In the genomic region with DNA sequence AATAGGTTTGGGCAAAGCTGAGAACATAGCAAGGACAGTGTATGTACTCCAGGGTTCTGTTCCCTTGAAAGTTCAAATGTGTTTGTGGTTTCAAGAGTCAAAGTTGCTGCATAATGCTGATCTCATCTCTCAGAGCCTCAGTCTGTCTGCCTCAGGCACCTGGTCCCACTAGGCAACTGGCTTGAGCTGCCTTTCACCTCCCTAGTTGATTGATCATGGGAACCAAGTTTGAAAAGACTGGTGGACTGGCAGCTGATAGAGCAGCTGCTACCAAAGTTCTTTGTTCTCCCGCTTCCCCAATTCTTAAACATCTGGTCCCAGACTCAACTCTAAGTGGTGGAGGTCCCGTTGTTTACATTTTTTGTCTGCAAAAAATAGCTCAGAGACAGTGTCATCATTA, we compare ENCODE assay signal across 28 mouse cellular contexts. TPM values are rescaled to one million over a fixed set of nuclear protein-coding genes. Genes with fewer than 3 reads are reported as not detected.
"Had no signal": no experiment of that assay in that cellular context is flagged by ENCODE, and none has a peak within 500 bp of the region (broad histone marks: within the 10 kb centered on the region; RNA-seq: fewer than 3 reads in every experiment).

No protein-coding gene starts in this region.

- ATAC-seq: liver, postnatal 0 days; midbrain, embryonic 13.5 days; midbrain, embryonic 16.5 days had no signal

- H3K36me3 ChIP-seq: kidney, embryonic 15.5 days; limb, embryonic 12.5 days; limb, embryonic 15.5 days; midbrain, embryonic 10.5 days; midbrain, embryonic 13.5 days; neural tube, embryonic 12.5 days; neural tube, embryonic 15.5 days had no signal

- H3K9me3 ChIP-seq: kidney, embryonic 15.5 days; limb, embryonic 12.5 days; limb, embryonic 15.5 days; midbrain, embryonic 10.5 days; midbrain, embryonic 13.5 days; neural tube, embryonic 12.5 days; neural tube, embryonic 15.5 days had no signal

- H3K4me1 ChIP-seq: kidney, embryonic 15.5 days; limb, embryonic 12.5 days; limb, embryonic 15.5 days; midbrain, embryonic 10.5 days; midbrain, embryonic 13.5 days; neural tube, embryonic 12.5 days; neural tube, embryonic 15.5 days had no signal

- DNase-seq: kidney, adult 2 months; kidney, postnatal 10 days; kidney, postnatal 36 days; layer of hippocampus, postnatal 36 days; left cerebral cortex, postnatal 4 days; liver, postnatal 0 days; lung, postnatal 14 days; right cerebral cortex, adult 18-20 months; right cerebral cortex, postnatal 14 days; right cerebral cortex, postnatal 4 days; thymus, adult 2 months; thymus, postnatal 14 days; thymus, postnatal 4 days had no signal

- H3K4me2 ChIP-seq: kidney, embryonic 15.5 days; limb, embryonic 12.5 days; limb, embryonic 15.5 days; liver, embryonic 11.5 days; midbrain, embryonic 13.5 days; neural tube, embryonic 12.5 days; neural tube, embryonic 15.5 days had no signal

- H3K27ac ChIP-seq: kidney, embryonic 15.5 days; left cerebral cortex, adult 2 months; limb, embryonic 12.5 days; limb, embryonic 15.5 days; liver, embryonic 14.5 days; macrophage; midbrain, embryonic 10.5 days; midbrain, embryonic 13.5 days; neural tube, embryonic 12.5 days; neural tube, embryonic 15.5 days; stomach, postnatal 0 days had no signal

- H3K27me3 ChIP-seq: kidney, embryonic 15.5 days; limb, embryonic 12.5 days; limb, embryonic 15.5 days; midbrain, embryonic 13.5 days; neural tube, embryonic 12.5 days; neural tube, embryonic 15.5 days had no signal

- H3K9ac ChIP-seq: kidney, embryonic 15.5 days; limb, embryonic 12.5 days; limb, embryonic 15.5 days; liver, embryonic 14.5 days; liver, postnatal 0 days; midbrain, embryonic 13.5 days; neural tube, embryonic 12.5 days; neural tube, embryonic 15.5 days had no signal

- H3K4me3 ChIP-seq: kidney, embryonic 15.5 days; left cerebral cortex, adult 2 months; limb, embryonic 12.5 days; limb, embryonic 15.5 days; midbrain, embryonic 10.5 days; midbrain, embryonic 13.5 days; myocyte; neural tube, embryonic 12.5 days; neural tube, embryonic 15.5 days had no signal

RNA-seq across cellular contexts. Expression of a gene that starts 56.6 kb away (rescaled TPM):
- total RNA-seq: monocyte, adult 5-6 weeks had no signal
- polyA plus RNA-seq: myocyte had no signal
